Mouse (Mus musculus) forebrain, embryonic 14.5 days (tissue): ENCODE results near the gene Lrrc75a. TPM values are rescaled to one million over a fixed set of nuclear protein-coding genes. Genes with fewer than 3 reads are reported as not detected.

ENCODE experiments used
- ATAC-seq: fragments of 200-750 bp; cut with Nextera tagmentation; 2 replicates; pipeline ENCODE4 v1.8.0; 2017; ENCODE audit warnings: mild to moderate bottlenecking, moderate library complexity
- DNase-seq: peaks from one replicate; pipeline ENCODE4 v3.0.0-alpha.2; 2015; ENCODE audit warnings: low spot score
- H3K27ac ChIP-seq: fragments of 300-500 bp; sonication (generic); 2 replicates; pipeline ENCODE4 v1.5.1; 2014; ENCODE audit warnings: low read depth, mild to moderate bottlenecking, control low read depth, low read length, moderate library complexity
- H3K27me3 ChIP-seq: fragments of 300-500 bp; sonication (generic); replicated peaks from 2 replicates; pipeline ENCODE4 v1.6.1; 2014; ENCODE audit warnings: low read length, control low read depth, mixed read lengths; ENCODE audit not compliant: control insufficient read depth, insufficient read depth
- H3K36me3 ChIP-seq: fragments of 300-500 bp; sonication (generic); 2 replicates; pipeline ENCODE4 v1.6.1; 2014; ENCODE audit warnings: low read length, control low read depth; ENCODE audit not compliant: control insufficient read depth, insufficient read depth
- H3K4me1 ChIP-seq: fragments of 300-500 bp; sonication (generic); 2 replicates; pipeline ENCODE4 v1.6.1; 2014; ENCODE audit warnings: antibody characterized with exemption, low read length, control low read depth; ENCODE audit not compliant: control insufficient read depth, insufficient read depth
- H3K4me2 ChIP-seq: fragments of 300-500 bp; sonication (generic); 2 replicates; pipeline ENCODE4 v1.6.1; 2014; ENCODE audit warnings: mild to moderate bottlenecking, control low read depth, low read length
- H3K4me3 ChIP-seq: fragments of 300-500 bp; sonication (generic); 2 replicates; pipeline ENCODE4 v1.5.1; 2014; ENCODE audit warnings: low read depth, low read length, control low read depth
- H3K9ac ChIP-seq: fragments of 300-500 bp; sonication (generic); 2 replicates; pipeline ENCODE4 v1.6.1; 2014; ENCODE audit warnings: mild to moderate bottlenecking, low read length, control low read depth, moderate library complexity
- H3K9me3 ChIP-seq: fragments of 300-500 bp; sonication (generic); replicated peaks from 2 replicates; pipeline ENCODE4 v1.6.1; 2016; ENCODE audit warnings: low read length, control low read depth, mixed read lengths; ENCODE audit not compliant: control insufficient read depth
- WGBS: fragments of 180-500 bp; shearing (Covaris S2); extraction: QIAGEN DNeasy Blood & Tissue Kit; methylation state at CpG from one replicate; pipeline ENCODE4 v1.1.7; 2014; 5-methylcytosine and 5-hydroxymethylcytosine counted together
- polyA plus RNA-seq: library from polyadenylated mRNA; unstranded; fragments of >200 nt; fragmentation: Nextera tagmentation; extraction: Ambion mirVana; gene quantifications from 2 replicates; pipeline ENCODE4 v1.2.1, GENCODE M21; 2014

The Lrrc75a gene
- polyA plus RNA-seq, 1 experiment from 2014 or later, result 9.6 TPM

DNA sequence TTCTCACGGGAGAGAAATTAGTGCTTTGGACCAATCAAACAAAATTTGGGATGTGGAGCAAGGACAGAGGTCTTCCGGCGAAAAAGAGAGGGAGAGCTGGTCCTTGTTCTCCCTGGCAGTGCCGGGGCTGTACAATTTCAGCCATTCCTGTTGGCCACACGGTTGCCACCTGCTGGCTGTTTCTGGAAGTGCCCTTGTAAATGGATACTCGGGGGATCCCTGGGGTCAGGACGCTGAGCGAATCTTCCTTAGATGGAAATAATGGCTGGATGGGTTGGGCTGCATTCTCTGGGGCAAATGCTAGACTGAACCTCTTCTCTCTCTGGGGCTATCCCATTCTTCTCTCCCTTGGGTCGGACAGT, 73.0 kb downstream of the Lrrc75a start:
- under 1% methylated on average over 9 of the region's 9 CpGs for WGBS
- Histone ChIP-seq H3K27ac (no peak overlapping the region), H3K4me2 (peak overlapping the region; percentile 86), H3K36me3 (no peaks in the 10 kb centered on the region), H3K9ac (peak overlapping the region; percentile 64), H3K4me3 (peak overlapping the region; percentile 45), H3K27me3 (no peaks in the 10 kb centered on the region), H3K9me3 (no peaks in the 10 kb centered on the region), H3K4me1 (no peaks in the 10 kb centered on the region)
- ATAC-seq (peak; percentile 86), DNase-seq (peak; percentile 92)

DNA sequence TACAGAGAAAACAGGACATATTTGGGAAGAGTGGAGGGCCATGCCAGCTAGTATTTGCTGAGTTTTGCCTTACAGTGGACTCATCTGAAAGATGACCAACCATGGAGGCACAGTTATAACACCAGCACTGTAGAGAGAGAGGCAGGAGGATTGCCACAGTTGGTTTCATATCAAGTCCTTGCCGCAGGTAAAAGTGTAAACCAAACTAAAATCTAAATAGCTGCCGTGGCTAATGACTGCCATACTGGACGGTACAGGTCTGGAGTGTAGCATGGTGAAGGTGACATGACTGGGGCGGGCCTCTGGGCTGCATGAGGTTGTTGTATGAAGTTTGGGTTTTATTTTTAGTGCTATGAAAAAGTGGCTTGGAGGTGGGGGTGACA, 73.6 kb downstream of the Lrrc75a start:
- no peak overlapping the region for H3K27ac ChIP-seq
- ATAC-seq, result no peak
- 88% methylated on average over 4 of the region's 4 CpGs for WGBS

DNA sequence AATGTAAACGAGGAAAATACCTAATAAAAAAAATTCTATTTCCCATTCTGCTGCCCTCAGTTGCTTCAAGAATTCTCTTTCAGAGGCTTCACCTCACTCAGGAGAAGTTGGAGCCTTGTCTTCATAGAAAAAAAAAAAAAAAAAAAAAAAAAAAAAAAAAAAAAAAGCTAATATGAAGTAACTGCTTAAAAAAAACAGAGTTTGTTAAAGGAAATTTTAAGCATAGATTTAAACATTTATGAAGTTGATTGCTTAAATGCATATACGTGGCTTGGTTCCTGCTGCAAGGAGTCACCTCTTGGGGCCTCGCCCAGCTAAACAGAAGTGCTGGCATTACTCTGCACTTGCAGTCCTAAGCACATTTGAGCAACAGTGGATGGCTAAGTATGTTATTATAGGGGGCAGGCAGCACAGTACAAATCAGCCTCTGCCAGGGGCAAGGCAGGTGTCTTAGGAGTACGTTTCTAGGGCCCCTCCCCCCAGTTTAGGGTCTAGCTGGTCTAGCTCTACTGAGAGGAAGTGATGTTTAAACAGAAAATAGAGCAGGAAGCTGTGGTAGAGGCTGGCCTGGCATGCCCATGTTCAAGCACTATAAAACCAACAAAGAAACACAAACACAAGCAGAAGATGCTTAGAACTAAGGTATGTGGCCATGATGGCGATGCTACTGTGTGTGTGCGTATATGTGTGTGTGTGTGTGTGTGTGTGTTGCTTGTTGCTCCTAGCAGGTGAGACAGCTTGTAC, 74.2 kb downstream of the Lrrc75a start, which contains the start of gene Trpv2:
Trpv2 (plus strand) TSS at position 528 of the 744 bp plus-strand sequence.
- 83% methylated on average over 6 of the region's 6 CpGs for WGBS
- H3K4me3 ChIP-seq, result peak within 1 kb of the TSS; percentile 45
- DNase-seq (no peak), ATAC-seq (no peak)
- H3K27me3 ChIP-seq, result no peaks in the 10 kb centered on the region
- no peaks in the 10 kb centered on the region for H3K36me3 ChIP-seq
- peak within 1 kb of the TSS; percentile 64 for H3K9ac ChIP-seq
- H3K9me3 ChIP-seq, result no peaks in the 10 kb centered on the region
- H3K27ac ChIP-seq, result no peak within 1 kb of the TSS
- peak within 1 kb of the TSS; percentile 86 for H3K4me2 ChIP-seq
- H3K4me1 ChIP-seq, result no peaks in the 10 kb centered on the region

More for the DNA sequence above, 73.6 kb downstream of the Lrrc75a start:
- Histone ChIP-seq H3K27me3 (no peaks in the 10 kb centered on the region), H3K36me3 (no peaks in the 10 kb centered on the region), H3K9me3 (no peaks in the 10 kb centered on the region), H3K4me1 (no peaks in the 10 kb centered on the region), H3K9ac (no peak overlapping the region), H3K4me2 (no peak overlapping the region; the same call in 1 of the 2 replicates), H3K4me3 (no peak overlapping the region)
- no peak for DNase-seq

DNA sequence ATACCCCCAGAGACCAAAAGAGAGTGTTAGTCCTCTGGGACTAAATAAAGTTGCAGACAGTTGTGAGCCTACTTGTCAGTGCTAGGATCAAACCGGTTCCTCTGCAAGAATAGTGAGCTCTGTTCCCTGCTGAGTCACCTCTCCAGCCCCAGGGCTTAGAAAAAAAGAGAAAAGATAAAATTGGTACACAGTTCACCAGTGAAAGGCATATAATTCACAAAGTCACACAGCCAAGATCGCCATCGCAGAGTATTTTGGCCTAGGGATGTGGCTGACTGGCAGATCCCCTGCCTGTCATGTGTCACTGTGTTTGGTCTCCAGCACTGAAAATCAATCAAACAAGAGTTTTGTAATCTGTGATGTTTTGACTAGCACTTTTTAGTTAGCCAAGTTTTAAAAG, 80.0 kb downstream of the Lrrc75a start:
- H3K27ac ChIP-seq, result no peak overlapping the region
- no peaks in the 10 kb centered on the region for H3K27me3 ChIP-seq
- no peak overlapping the region for H3K4me2 ChIP-seq
- H3K4me3 ChIP-seq, result no peak overlapping the region
- WGBS, result 76% methylated on average over 3 of the region's 3 CpGs
- H3K9me3 ChIP-seq, result no peaks in the 10 kb centered on the region
- ATAC-seq, result no peak
- no peaks in the 10 kb centered on the region for H3K4me1 ChIP-seq
- no peaks in the 10 kb centered on the region for H3K36me3 ChIP-seq
- DNase-seq, result no peak
- no peak overlapping the region for H3K9ac ChIP-seq

DNA sequence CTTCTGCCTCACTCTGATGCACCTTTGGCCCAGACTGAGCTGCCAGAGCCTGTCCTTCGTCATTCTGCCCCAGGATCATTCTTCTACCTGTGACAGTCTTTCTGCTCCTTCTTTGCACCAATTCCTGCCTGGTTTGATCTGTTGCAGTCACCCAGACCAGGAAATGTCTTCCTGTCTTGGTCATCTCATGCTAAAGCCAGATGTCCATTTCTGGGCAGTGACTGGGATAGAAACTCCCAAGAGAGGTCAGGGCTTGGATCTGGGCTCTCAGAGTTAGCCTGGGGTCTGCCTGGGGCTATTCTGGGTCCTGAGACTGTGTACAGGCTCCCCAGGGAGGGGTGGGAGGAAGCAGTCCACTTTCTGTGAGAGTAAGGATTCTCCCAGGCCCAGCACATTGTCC, 82.1 kb downstream of the Lrrc75a start:
- Histone ChIP-seq H3K9ac (no peak overlapping the region), H3K4me3 (no peak overlapping the region), H3K27me3 (no peaks in the 10 kb centered on the region), H3K4me1 (no peaks in the 10 kb centered on the region), H3K36me3 (no peaks in the 10 kb centered on the region), H3K9me3 (no peaks in the 10 kb centered on the region), H3K4me2 (no peak overlapping the region), H3K27ac (no peak overlapping the region)
- 65% methylated on average over 1 of the region's 1 CpGs for WGBS
- DNase-seq (no peak), ATAC-seq (no peak)

DNA sequence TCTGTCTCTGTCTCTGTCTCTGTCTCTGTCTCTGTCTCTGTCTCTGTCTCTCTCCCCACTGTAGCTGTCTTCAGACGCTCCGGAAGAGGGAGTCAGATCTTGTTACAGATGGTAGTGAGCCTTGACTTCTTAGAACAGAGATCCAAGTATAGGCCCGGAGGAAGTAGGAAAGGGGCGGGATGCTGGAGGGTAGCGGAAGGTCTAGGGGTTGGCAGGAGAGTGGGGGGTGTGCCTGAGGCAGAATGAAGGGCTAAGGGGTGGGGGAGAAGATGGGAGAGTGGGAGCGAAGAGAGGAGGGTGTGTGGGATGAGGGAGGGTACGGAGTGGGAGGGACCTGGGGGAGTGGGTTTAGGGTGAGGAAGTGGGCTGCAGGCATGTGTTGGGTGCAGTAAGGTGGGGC, 82.6 kb downstream of the Lrrc75a start:
- Histone ChIP-seq H3K27ac (no peak overlapping the region), H3K4me1 (no peaks in the 10 kb centered on the region), H3K4me2 (no peak overlapping the region), H3K9me3 (no peaks in the 10 kb centered on the region), H3K27me3 (no peaks in the 10 kb centered on the region), H3K4me3 (no peak overlapping the region), H3K36me3 (no peaks in the 10 kb centered on the region), H3K9ac (no peak overlapping the region)
- WGBS, result 77% methylated on average over 7 of the region's 7 CpGs
- no peak for DNase-seq
- ATAC-seq, result no peak

DNA sequence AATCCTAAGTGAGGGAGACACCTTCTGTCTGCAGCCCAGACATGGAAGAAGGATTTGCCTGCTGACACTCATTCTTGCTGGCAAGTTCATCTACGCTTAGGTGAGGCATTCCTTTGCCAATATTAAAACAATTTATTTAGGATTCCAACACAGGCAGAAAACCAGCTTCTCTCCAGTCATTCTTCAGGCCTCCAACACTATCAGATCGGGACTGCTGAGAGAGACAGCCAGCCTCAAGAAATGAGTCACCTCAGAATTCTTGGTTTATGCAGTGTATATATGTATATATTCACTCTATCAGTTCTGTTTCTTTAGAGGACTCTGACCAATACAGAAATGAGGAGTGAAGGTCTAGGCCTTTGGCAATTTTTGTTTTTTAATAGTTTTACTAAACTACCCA, 84.7 kb downstream of the Lrrc75a start:
- H3K27ac ChIP-seq, result no peak overlapping the region
- H3K4me1 ChIP-seq, result no peaks in the 10 kb centered on the region
- DNase-seq, result no peak
- no peak for ATAC-seq
- H3K4me2 ChIP-seq, result no peak overlapping the region
- H3K27me3 ChIP-seq, result no peaks in the 10 kb centered on the region
- WGBS, result 85% methylated on average over 2 of the region's 2 CpGs
- H3K4me3 ChIP-seq, result no peak overlapping the region
- no peaks in the 10 kb centered on the region for H3K36me3 ChIP-seq
- H3K9me3 ChIP-seq, result no peaks in the 10 kb centered on the region
- H3K9ac ChIP-seq, result no peak overlapping the region

DNA sequence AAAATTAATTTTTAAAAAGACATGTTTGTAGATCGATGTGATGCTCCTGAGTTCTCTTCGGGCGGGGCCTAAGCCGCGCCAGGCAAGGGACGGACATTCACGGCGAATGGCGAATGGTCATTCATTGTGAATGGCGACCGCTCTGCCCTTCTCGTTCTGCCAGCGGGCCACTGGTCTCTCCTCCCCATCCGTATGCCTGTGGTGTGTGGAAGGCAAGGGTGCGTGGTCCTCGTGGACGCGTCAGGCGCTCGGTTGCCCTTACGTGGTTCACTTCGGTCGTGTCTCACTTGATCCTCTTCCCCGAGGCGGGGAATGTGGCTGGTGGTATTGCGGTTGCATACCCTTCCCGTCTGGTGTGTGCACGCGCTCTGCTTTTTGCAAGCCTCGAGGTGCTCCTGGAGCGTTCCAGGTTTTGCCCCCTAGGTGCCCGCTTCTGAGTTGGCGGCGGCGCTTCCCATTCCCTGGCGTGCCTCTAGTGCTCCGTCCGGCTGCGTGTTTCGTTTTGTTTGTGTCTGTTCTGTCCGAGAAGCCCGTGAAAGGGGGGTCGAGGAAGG, 87.8 kb downstream of the Lrrc75a start:
- Histone ChIP-seq H3K9ac (peak overlapping the region; percentile 13; the same call in 1 of the 2 replicates), H3K27me3 (no peaks in the 10 kb centered on the region)
- DNase-seq, result peak; percentile 24

DNA sequence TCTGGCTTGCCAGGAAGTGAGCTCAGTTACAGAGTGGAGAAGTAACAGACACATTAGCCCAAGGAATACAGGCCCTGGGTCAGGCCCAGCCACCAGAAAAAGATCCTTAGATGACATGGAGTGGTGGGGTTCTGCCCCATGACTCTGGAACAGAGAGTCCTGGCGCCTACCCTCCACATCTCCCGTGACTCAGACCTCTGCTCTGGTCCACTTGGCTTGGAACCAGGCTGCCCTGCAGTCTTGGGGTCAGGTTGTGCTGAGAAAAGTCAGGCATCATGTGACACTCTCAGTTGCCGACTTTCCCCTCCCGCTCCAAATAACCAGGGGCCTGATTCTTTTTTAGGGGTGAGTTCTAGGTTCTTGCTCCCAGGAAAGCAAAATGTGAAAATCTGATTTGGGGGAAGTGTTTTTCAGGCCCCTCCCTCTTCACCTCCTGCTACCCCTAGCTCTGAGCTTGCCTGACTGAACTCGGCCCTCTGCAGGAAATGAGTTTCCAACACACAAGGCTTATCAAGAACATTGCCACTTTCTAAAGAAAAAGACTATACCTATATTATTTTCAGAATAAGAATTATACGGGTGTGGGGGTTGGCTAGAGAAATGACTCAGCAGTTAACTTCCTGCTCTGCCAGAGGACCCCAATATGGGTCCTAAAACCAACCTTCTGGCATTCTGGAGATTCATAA, 89.2 kb downstream of the Lrrc75a start:
- Histone ChIP-seq H3K4me1 (peaks cover 15% of the 10 kb centered on the region), H3K9ac (no peak overlapping the region), H3K9me3 (no peaks in the 10 kb centered on the region), H3K27ac (no peak overlapping the region), H3K36me3 (peaks cover 18% of the 10 kb centered on the region), H3K4me2 (no peak overlapping the region), H3K27me3 (no peaks in the 10 kb centered on the region), H3K4me3 (no peak overlapping the region)
- ATAC-seq (no peak), DNase-seq (no peak)
- 67% methylated on average over 6 of the region's 6 CpGs for WGBS

More for the DNA sequence above, 87.8 kb downstream of the Lrrc75a start:
- Histone ChIP-seq H3K36me3 (peaks cover 4% of the 10 kb centered on the region), H3K27ac (no peak overlapping the region), H3K4me2 (peak overlapping the region; percentile 44), H3K9me3 (no peaks in the 10 kb centered on the region), H3K4me3 (peak overlapping the region; percentile 23), H3K4me1 (peaks cover 2% of the 10 kb centered on the region)
- no peak for ATAC-seq
- WGBS, result 33% methylated on average over 43 of the region's 43 CpGs
